Mouse (Mus musculus) lung, postnatal 10 days (tissue): ENCODE measurements around the gene Smad5.
A peak's percentile ranks its signal among the peaks of the same experiment; 100 is the strongest.

ENCODE experiments used
- DNase-seq: peaks from one replicate; pipeline ENCODE4 v3.0.0; 2021

The Smad5 gene

DNA sequence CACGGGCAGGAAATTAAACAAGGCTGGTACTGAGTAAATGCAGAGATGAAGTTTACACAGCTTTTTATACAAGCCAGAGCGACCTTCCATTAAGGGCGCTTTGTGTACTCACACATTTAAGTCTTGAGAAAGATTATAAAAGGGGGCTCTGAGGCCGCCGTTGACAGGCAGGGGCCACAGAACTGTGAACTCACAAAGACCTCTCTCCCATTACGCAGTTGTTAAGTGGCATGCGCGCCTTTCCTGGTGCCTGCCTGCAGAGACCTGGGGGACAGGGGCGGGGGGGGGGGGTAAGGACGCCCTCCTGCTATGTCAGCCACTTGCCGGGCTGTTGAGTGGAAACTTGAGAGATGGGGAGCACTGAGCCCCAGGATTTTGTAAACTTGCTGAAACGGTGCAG lies 54.4 kb downstream of the Smad5 start:
- no peak for DNase-seq

- DNase-seq, result peak; percentile 87
Observed at GRCm38 (mm10) chr13:56758492-56758891, 55.7 kb downstream of the Smad5 start.

DNA sequence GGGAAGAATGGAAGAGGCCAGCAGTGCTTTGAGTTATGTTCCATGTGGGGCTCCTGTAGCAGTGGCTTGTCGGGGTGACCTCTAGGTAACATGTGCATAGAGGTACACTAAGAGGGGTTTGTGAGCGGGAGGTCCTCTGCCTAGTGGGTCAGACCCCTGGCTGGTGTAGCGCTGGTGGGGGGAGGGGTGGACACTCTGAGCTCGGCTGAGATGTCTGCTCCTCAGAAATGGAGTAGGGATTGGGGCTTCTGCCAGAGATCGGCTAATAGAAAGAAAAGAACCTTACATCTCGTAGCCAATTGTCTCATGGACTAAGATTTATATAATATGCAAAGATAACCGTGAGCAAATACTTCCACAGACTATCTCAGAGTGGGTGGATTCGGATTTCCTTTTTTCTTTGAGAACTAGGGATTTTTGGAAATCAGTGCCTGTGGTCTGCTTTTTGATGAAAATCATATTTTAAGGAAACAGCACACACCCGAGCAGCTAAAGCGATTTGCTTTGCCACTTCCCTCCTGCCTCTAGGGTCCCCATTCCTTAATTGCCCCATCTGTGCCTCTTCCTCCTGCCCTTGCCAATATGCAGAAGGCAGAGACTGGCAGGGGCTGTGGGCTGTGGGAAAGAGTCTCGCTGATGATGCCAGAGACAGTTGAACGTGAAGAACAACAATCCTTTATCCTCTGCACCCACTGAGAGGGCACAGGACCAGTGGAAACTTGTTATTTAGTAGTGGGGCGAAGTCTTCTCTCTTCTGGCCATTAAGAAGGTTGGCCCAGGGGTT lies 59.8 kb downstream of the Smad5 start:
- DNase-seq, result no peak

DNA sequence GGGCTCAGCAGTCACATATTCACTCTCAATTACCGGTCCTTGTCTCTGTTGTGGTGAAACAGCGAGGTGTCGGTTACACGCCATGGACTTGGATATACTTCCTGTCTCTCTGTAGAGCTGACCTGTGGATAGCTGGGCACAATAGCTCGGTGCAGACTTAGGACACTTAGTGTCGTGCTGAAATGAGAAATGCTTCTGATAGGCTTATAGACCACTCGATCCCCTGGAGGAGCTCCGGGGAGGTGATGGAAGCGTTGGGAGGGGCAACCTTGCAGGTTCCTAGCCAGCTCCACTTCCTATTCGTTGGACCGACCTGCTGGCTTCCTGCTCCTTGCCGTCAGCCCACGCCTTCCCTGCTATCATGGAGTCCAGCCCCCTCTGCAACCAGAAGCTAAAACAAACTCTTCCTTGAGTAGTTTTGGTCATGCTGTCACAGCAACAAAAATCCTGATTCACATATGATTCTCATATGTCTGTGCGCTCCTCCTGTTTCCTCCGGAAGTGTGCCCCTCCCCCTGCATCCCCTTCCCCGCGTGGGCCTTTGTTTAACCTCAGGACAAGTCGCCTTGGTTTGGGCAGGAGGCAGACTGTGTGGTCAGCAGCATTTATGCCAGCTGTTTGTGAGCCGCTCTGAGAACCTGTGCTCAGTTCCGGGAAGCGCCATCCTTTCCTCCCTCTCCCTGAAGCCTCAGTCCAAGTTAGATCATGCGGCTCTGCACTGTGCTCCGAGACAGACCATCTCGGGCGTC lies 62.6 kb downstream of the Smad5 start:
- peak; percentile 40 for DNase-seq

DNA sequence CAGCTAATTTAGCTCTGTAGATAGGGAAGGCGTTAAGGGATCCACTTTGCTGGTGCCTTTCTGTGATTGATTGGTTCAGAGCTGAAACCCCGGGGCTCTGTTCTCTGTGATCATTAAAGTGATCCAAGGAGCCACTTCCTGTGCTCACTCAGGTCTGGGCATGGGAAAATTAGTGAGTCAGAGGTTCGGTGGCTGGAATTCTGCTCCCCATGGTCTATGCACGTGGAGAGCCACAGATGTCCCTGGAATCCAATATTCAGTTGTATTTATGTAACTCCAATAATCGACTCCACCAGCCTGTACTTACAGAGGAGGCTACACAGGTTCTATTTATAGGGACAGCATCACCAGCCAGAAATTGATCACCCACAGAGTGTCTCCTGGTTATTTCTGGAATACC lies 63.4 kb downstream of the Smad5 start:
- no peak for DNase-seq

DNA sequence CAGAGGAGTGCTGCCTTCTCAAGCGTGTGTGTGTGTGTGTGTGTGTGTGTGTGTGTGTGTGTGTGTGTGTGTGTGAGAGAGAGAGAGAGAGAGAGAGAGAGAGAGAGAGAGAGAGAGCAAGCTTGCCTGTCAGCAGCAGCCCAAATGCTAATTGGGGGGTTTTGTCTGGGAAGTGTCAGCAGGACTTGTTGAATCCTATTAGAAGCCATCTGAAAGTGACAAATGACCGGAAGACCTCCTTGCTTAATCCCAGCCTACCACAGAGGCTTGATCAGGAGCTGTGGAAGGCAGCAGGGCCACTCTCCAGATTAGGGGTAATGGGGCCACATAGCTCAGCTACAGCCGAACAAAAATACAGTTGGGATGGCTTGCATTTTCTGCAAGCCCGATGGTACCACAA lies 66.6 kb downstream of the Smad5 start:
- DNase-seq, result no peak

DNA sequence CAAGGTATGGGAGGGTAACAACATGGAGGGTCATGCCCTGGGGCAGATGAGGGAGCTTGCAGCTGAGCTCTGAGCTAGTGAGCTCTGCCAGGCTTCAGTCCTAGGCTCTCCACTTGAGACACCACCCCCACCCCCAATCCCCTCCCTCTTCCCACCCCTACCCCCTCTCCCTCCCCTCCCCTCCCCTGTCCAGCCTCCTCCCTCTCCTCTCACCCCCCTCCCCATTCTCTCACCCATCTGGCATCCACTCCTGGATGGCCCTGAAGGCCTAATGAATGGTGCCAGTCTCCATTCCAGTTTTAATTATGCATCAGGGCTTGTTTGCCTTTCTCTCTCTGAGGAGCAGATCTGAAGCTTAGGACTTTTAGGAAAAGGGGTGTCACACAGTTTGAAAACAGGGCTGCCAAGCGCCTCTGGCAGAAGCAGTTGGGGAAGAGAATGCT lies 67.3 kb downstream of the Smad5 start:
- DNase-seq, result no peak

GRCm38 (mm10) chr13:56770786-56771185 lies 68.0 kb downstream of the Smad5 start:
- DNase-seq, result no peak

DNA sequence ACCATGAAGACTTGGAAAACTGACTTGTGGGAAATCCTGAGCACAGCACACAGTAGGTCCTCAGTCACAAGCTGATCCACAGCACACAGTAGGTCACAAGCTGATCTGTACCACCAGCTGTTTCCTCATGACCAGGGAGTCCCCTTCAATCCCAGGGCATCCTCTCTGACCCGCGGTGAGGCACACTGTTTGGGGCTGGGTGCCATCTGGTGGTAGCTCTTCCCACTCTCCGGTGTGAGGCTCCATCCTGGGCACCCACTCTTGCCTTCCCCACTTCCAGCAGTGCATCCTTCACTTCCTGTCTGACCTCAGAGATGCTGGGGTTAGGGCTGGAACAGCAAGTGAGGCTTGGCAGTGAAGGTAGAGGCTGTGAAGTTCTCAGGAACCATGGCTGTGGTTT lies 69.8 kb downstream of the Smad5 start:
- DNase-seq, result no peak

GRCm38 (mm10) chr13:56773262-56773870 lies 70.6 kb downstream of the Smad5 start:
- no peak for DNase-seq

DNA sequence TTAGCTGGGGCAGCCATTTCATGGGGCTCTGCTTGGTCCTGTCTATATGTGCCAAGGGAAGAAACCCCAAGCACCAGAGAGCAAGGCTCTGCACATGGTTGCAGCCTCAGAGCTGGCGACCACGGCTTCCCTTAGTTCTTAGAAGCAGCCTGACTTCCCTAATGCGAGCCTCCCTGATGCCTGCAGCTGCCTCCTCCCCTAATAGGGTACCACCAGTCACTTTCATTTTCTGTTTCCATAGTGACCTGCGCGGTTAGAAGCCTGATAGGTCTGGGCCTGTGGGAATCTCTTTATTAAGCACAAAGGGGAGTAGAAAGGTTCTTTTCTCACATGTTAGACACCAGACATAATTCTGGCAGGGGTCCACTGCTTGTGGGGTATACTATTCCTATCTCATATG lies 71.5 kb downstream of the Smad5 start:
- DNase-seq, result no peak

DNA sequence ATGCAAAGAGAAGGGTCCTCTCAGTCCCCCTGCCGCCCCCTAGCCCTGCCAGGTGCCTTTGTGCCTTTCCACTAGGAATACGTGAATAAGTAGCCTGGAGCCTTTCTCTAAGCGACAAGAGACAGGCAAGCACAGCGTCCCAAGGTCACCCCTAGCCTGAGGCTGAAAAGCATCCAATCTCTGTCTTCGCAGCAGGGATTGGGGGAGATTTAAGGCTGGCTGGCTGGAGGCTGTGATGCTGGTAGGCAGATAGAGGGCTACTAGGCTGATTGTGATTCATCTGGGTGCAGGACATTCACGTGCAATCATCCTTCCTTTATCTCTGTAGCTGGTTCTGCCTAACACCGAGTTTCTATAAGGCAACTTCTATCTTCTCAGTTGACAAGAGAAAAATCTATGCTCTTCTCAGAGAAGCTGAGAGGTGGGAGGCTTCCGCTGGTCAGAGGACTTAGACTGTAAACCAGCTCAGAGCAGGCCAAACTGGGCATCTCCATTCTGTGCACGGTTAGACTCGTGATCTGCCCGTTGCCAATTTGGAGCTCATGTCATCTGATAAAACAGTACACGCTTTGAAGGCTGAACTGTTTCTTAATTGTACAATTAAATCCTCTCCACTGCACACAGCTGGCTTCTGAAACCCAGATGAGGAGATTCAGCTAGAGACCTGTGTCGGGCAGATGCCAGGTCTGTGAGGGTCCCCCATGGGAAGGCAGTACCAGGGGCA lies 78.1 kb downstream of the Smad5 start:
- DNase-seq, result no peak

DNA sequence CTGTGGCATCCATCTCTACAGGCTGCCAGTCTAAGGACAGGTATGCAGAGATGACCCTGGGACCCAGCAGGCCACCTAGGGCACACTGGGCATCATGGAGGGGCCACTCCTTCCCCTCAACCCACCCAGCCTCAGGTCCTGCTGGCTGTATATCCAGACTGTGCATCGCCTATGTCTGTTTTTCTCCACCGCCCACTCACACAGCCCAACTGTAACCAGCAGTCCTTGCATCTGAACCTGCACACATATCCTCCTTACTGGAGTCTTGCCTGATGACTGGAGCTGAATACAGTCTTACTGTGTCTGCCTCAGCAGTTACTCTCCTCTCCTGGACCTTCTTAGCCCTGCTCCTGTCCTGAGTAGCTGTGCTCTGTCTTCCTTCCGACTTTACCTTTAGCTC lies 78.9 kb downstream of the Smad5 start:
- DNase-seq, result no peak

- DNase-seq, result no peak
Observed at GRCm38 (mm10) chr13:56782621-56783020, 79.8 kb downstream of the Smad5 start.

- no peak for DNase-seq
Observed at GRCm38 (mm10) chr13:56790683-56791082, 87.9 kb downstream of the Smad5 start.
